Mouse (Mus musculus) limb, embryonic 15.5 days (tissue): ENCODE results near the gene Tec. TPM values are rescaled to one million over a fixed set of nuclear protein-coding genes. Genes with fewer than 3 reads are reported as not detected.

Experiments
- ATAC-seq: fragments of 200-750 bp; cut with Nextera tagmentation; 2 replicates; pipeline ENCODE4 v1.8.0; 2017; ENCODE audit warnings: low read depth, moderate TSS enrichment; ENCODE audit not compliant: insufficient number of reproducible peaks, low FRiP score, low TSS enrichment
- H3K27ac ChIP-seq: fragments of 300-500 bp; sonication (generic); 2 replicates; pipeline ENCODE4 v1.5.1; 2015; ENCODE audit warnings: moderate library complexity, mild to moderate bottlenecking, inconsistent platforms
- H3K27me3 ChIP-seq: fragments of 300-500 bp; sonication (generic); 2 replicates; pipeline ENCODE4 v1.6.1; 2015; ENCODE audit warnings: inconsistent platforms
- H3K36me3 ChIP-seq: fragments of 300-500 bp; sonication (generic); 2 replicates; pipeline ENCODE4 v1.6.1; 2015; ENCODE audit warnings: inconsistent platforms
- H3K4me1 ChIP-seq: fragments of 300-500 bp; sonication (generic); 2 replicates; pipeline ENCODE4 v1.6.1; 2015; ENCODE audit warnings: inconsistent platforms
- H3K4me2 ChIP-seq: fragments of 300-500 bp; sonication (generic); 2 replicates; pipeline ENCODE4 v1.6.1; 2015; ENCODE audit warnings: mild to moderate bottlenecking, inconsistent platforms
- H3K4me3 ChIP-seq: fragments of 300-500 bp; sonication (generic); 2 replicates; pipeline ENCODE4 v1.5.1; 2015; ENCODE audit warnings: mild to moderate bottlenecking, inconsistent platforms
- H3K9ac ChIP-seq: fragments of 300-500 bp; sonication (generic); 2 replicates; pipeline ENCODE4 v1.6.1; 2015; ENCODE audit warnings: inconsistent platforms
- H3K9me3 ChIP-seq: fragments of 300-500 bp; sonication (generic); 2 replicates; pipeline ENCODE4 v1.6.1; 2016; ENCODE audit warnings: inconsistent platforms
- WGBS: fragments of 180-500 bp; shearing (Covaris S2); methylation state at CpG from one replicate; pipeline ENCODE4 v1.1.7; 2015; 5-methylcytosine and 5-hydroxymethylcytosine counted together
- polyA plus RNA-seq: library from polyadenylated mRNA; unstranded; fragments of >200 nt; fragmentation: Nextera tagmentation; extraction: Ambion mirVana; gene quantifications from 2 replicates; pipeline ENCODE4 v1.2.1, GENCODE M21; 2015

The Tec gene
- polyA plus RNA-seq, 1 experiment from 2014 or later: 12.9 TPM

DNA sequence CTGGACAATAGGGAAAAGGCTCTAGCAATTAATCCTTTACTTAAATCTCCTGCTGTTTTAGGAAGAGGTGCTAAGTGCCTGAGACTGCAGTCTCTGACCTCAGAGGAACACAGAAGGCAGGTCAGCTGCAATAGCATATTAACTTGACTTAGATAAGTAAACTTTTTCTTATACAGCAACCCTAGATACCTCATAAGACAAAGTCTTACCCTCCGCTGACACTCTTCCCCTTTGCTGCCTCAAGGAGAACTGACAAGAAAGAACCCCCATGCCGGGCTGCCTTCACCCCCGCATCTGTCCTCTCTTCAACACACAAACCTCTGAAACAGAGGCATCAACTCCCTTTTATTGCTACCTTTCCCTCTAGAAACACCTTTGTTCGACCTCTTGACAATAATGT is 76.9 kb downstream of the Tec start:
- ATAC-seq: no peak
- H3K9ac ChIP-seq: no peak overlapping the region
- no peaks in the 10 kb centered on the region for H3K9me3 ChIP-seq
- 50% methylated on average over 4 of the region's 4 CpGs for WGBS
- H3K4me2 ChIP-seq: no peak overlapping the region
- H3K4me1 ChIP-seq: peaks cover 3% of the 10 kb centered on the region; the same call in 1 of the 2 replicates
- no peaks in the 10 kb centered on the region for H3K27me3 ChIP-seq
- H3K36me3 ChIP-seq: no peaks in the 10 kb centered on the region
- no peak overlapping the region for H3K27ac ChIP-seq
- H3K4me3 ChIP-seq: no peak overlapping the region

DNA sequence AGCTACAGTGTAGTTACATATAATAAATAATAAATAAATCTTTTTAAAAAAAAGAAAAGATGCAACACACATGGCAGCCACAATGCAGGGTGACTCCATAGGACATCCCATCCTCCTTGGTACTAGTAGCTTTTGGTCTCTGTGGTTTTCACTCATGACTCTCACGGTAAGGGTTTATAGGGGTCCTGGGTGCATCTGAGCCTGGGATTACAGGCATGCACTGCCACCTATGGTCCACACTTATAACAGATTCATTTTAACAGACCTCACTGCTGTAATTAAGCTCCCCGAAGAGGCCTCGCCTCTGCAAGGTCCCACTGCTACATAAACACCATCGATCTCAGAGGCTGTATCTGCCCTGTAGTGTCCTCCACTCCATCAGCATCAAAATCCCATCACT is 82.8 kb downstream of the Tec start:
- ATAC-seq: no peak
- WGBS: 34% methylated on average over 4 of the region's 4 CpGs
- no peak overlapping the region for H3K9ac ChIP-seq

DNA sequence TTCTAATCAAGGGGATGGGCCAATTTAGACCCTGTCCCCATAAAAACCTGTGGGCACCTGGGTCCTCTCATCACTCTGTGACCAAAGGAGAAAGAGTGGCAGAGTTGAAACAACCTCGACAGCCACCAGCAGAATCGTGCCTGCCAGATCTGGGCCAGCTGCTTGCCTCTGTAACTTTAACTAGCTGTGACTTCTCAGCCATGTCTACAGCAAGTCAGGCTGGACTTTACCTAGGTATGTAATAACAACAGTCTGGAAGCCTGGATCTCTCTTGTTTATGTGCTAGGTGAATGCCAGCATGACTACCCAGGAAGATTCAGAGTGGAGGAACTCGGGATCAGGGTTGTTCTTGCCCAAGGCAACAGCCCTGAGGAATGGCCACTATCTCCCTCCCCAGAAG is 83.6 kb downstream of the Tec start:
- 66% methylated on average over 3 of the region's 3 CpGs for WGBS
- H3K36me3 ChIP-seq: no peaks in the 10 kb centered on the region
- no peak overlapping the region for H3K27ac ChIP-seq

More for the DNA sequence above, 82.8 kb downstream of the Tec start:
- H3K27me3 ChIP-seq: no peaks in the 10 kb centered on the region
- H3K4me2 ChIP-seq: no peak overlapping the region
- no peak overlapping the region for H3K4me3 ChIP-seq
- no peaks in the 10 kb centered on the region for H3K9me3 ChIP-seq
- no peaks in the 10 kb centered on the region for H3K4me1 ChIP-seq
- no peaks in the 10 kb centered on the region for H3K36me3 ChIP-seq
- no peak overlapping the region for H3K27ac ChIP-seq

GRCm38 (mm10) chr5:72783957-72784356 is 84.3 kb downstream of the Tec start:
- ATAC-seq: no peak
- Histone ChIP-seq H3K36me3 (no peaks in the 10 kb centered on the region), H3K9ac (no peak overlapping the region), H3K4me1 (no peaks in the 10 kb centered on the region), H3K4me2 (no peak overlapping the region), H3K9me3 (no peaks in the 10 kb centered on the region), H3K4me3 (no peak overlapping the region), H3K27me3 (no peaks in the 10 kb centered on the region), H3K27ac (no peak overlapping the region)
- 75% methylated on average over 8 of the region's 8 CpGs for WGBS

More for the DNA sequence above, 83.6 kb downstream of the Tec start:
- Histone ChIP-seq H3K9me3 (no peaks in the 10 kb centered on the region), H3K4me3 (no peak overlapping the region), H3K9ac (no peak overlapping the region), H3K4me2 (no peak overlapping the region), H3K4me1 (no peaks in the 10 kb centered on the region), H3K27me3 (no peaks in the 10 kb centered on the region)
- ATAC-seq: no peak

DNA sequence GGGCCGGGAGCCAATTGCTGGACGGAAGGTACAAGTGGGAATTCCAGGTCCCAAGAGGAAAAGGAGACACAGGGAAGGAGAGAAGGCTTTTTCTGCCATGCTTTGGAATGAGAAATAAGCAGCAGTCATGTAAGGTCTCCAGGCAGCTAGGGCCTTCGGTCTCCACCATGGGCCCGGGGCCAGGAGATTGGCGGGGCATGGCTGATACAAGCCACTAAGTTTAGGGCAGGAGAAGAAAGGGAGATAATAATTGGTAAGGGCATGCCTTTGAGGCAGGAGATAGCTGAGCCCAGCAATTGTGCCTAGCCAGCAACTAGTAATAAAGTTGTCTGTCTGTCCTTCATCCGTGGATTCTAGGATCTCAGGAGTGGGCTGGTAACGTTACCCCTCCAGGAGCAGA is 85.2 kb downstream of the Tec start:
- no peak for ATAC-seq
- no peaks in the 10 kb centered on the region for H3K36me3 ChIP-seq
- WGBS: 91% methylated on average over 7 of the region's 7 CpGs
- H3K27me3 ChIP-seq: no peaks in the 10 kb centered on the region
- no peaks in the 10 kb centered on the region for H3K4me1 ChIP-seq
- no peak overlapping the region for H3K4me2 ChIP-seq
- no peaks in the 10 kb centered on the region for H3K9me3 ChIP-seq
- H3K9ac ChIP-seq: no peak overlapping the region
- no peak overlapping the region for H3K27ac ChIP-seq
- H3K4me3 ChIP-seq: no peak overlapping the region

DNA sequence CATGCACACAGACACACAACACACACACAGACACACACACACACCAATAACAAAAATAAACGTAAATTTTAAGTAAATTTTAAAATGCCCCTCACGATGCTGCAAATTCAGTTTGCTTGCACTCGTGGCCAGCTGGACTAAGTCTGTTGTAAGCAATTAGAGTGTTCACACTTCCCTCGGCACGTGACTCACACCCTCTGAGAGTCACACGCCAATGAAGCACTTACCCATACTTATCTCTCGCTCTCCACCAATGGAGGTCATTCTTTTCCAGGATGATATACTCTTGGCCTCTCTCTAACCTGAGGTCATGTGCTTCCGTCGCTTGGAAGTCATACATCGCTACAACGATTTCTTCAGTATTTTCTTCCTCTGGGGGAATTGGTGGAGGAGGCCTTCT is 86.5 kb downstream of the Tec start:
- Histone ChIP-seq H3K4me2 (no peak overlapping the region), H3K27ac (no peak overlapping the region), H3K27me3 (no peaks in the 10 kb centered on the region), H3K36me3 (no peaks in the 10 kb centered on the region), H3K9me3 (no peaks in the 10 kb centered on the region), H3K4me1 (no peaks in the 10 kb centered on the region), H3K4me3 (no peak overlapping the region), H3K9ac (no peak overlapping the region)
- no peak for ATAC-seq
- WGBS: 80% methylated on average over 11 of the region's 11 CpGs

- Histone ChIP-seq H3K4me3 (no peak overlapping the region), H3K36me3 (no peaks in the 10 kb centered on the region), H3K27ac (no peak overlapping the region), H3K9me3 (no peaks in the 10 kb centered on the region), H3K4me1 (no peaks in the 10 kb centered on the region), H3K4me2 (no peak overlapping the region), H3K9ac (no peak overlapping the region), H3K27me3 (no peaks in the 10 kb centered on the region)
- 93% methylated on average over 2 of the region's 2 CpGs for WGBS
- no peak for ATAC-seq
Measured at GRCm38 (mm10) chr5:72776595-72776994, 91.7 kb downstream of the Tec start.

- H3K9ac ChIP-seq: no peak overlapping the region
- no peak overlapping the region for H3K27ac ChIP-seq
- no peaks in the 10 kb centered on the region for H3K9me3 ChIP-seq
- no peaks in the 10 kb centered on the region for H3K27me3 ChIP-seq
- H3K36me3 ChIP-seq: no peaks in the 10 kb centered on the region
- H3K4me2 ChIP-seq: no peak overlapping the region
- WGBS: 77% methylated on average over 2 of the region's 2 CpGs
- no peak for ATAC-seq
- no peak overlapping the region for H3K4me3 ChIP-seq
- peaks cover 3% of the 10 kb centered on the region; the same call in 1 of the 2 replicates for H3K4me1 ChIP-seq
Measured at GRCm38 (mm10) chr5:72776127-72776526, 92.2 kb downstream of the Tec start.

DNA sequence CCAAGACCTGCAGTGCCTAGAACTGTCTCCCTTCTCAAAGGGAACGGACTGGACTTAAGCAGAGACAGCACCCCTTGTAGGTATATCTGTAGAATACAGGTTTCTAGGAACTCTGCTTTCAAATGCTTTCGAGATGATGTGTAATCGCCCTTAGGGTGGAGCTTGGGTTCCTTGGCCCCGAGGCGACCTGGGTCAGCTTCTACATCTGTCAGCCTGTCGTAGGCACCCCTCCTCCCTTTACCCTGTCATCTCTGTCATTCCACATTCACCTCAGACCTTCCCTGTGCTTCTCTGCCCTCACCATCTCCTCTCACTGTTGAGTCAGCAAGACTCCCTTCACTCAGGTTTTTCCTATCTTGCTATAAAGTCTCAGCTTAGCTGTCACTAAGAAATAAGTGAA is 98.4 kb downstream of the Tec start:
- ATAC-seq: no peak
- Histone ChIP-seq H3K27me3 (no peaks in the 10 kb centered on the region), H3K27ac (no peak overlapping the region), H3K9ac (no peak overlapping the region), H3K4me1 (peaks cover 3% of the 10 kb centered on the region; the same call in 1 of the 2 replicates), H3K4me3 (no peak overlapping the region), H3K36me3 (no peaks in the 10 kb centered on the region), H3K9me3 (no peaks in the 10 kb centered on the region), H3K4me2 (no peak overlapping the region)
- WGBS: 58% methylated on average over 6 of the region's 6 CpGs

DNA sequence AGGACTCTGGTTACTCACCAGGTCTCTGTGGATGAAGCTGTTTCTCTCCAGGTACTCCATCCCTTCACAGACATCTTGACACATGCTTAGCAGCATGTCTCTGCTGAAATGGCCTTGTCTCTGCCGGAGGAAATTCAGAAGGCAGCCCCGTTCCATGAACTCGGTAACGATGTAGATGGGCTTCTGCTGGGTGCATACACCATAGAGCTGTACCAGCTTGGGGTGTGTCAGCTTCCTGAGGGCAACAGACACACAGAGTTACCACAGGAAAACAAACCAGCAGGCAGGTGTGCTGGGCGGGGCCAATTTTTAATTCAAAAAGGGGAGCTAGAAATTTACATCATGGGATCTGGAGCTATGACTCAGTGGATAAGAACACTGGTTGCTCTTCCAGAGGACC is 104.7 kb downstream of the Tec start:
- H3K27ac ChIP-seq: no peak overlapping the region
- H3K4me1 ChIP-seq: no peaks in the 10 kb centered on the region
- 91% methylated on average over 5 of the region's 5 CpGs for WGBS
- no peak for ATAC-seq
- H3K9me3 ChIP-seq: no peaks in the 10 kb centered on the region
- H3K4me3 ChIP-seq: no peak overlapping the region
- H3K27me3 ChIP-seq: no peaks in the 10 kb centered on the region
- H3K4me2 ChIP-seq: no peak overlapping the region
- no peaks in the 10 kb centered on the region for H3K36me3 ChIP-seq
- no peak overlapping the region for H3K9ac ChIP-seq

DNA sequence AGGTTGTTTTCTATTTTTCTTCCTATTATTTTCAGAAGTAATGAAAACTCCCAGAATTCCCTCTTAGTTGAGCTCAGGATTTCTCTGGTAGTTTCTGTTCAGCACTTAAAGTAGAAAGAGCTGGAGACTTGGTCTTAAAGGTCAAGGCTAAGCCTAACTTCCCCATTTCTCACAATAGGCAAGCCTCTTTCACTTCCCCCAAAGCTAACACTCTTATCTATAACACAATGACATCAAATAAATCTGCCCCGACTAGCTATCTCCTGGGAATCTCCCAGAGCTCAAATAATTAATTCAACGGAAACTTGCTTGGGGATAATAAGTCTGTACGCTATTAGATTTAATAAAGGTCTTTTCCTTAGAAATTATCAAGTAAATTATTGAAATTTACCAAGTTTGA is 105.3 kb downstream of the Tec start:
- WGBS: 78% methylated on average over 3 of the region's 3 CpGs
- ATAC-seq: no peak
- Histone ChIP-seq H3K4me1 (no peaks in the 10 kb centered on the region), H3K36me3 (no peaks in the 10 kb centered on the region), H3K9ac (no peak overlapping the region), H3K9me3 (no peaks in the 10 kb centered on the region), H3K4me2 (no peak overlapping the region), H3K4me3 (no peak overlapping the region), H3K27me3 (no peaks in the 10 kb centered on the region), H3K27ac (no peak overlapping the region)

GRCm38 (mm10) chr5:72761758-72762157 is 106.5 kb downstream of the Tec start:
- no peak overlapping the region for H3K4me3 ChIP-seq
- no peak for ATAC-seq
- 74% methylated on average over 5 of the region's 5 CpGs for WGBS

GRCm38 (mm10) chr5:72761237-72761636 is 107.0 kb downstream of the Tec start:
- no peak overlapping the region for H3K4me3 ChIP-seq
- no peak overlapping the region for H3K27ac ChIP-seq
- 50% methylated on average over 5 of the region's 5 CpGs for WGBS
- H3K36me3 ChIP-seq: no peaks in the 10 kb centered on the region
- H3K27me3 ChIP-seq: no peaks in the 10 kb centered on the region
- H3K4me2 ChIP-seq: no peak overlapping the region
- no peaks in the 10 kb centered on the region for H3K4me1 ChIP-seq
- ATAC-seq: no peak
- H3K9ac ChIP-seq: no peak overlapping the region
- no peaks in the 10 kb centered on the region for H3K9me3 ChIP-seq

More at GRCm38 (mm10) chr5:72761758-72762157, 106.5 kb downstream of the Tec start:
- Histone ChIP-seq H3K27ac (no peak overlapping the region), H3K4me2 (no peak overlapping the region), H3K9me3 (no peaks in the 10 kb centered on the region), H3K36me3 (no peaks in the 10 kb centered on the region), H3K4me1 (no peaks in the 10 kb centered on the region), H3K27me3 (no peaks in the 10 kb centered on the region), H3K9ac (no peak overlapping the region)
